Mouse (Mus musculus) MEL (cell line): ENCODE results near the gene 5730455P16Rik.
"Not testable (repeated sequence)": the region's sequence is repeated elsewhere in the genome, so short reads cannot be mapped to it uniquely, and the experiment has no call there.

Experiments
- CHD1 ChIP-seq: IDR thresholded peaks from 2 replicates; pipeline ENCODE4 v1.6.1; 2012; ENCODE audit warnings: low read depth, mild to moderate bottlenecking, inconsistent platforms, low read length, improper control_type of control experiment
- CTCF ChIP-seq, 3 experiments: IDR thresholded peaks in 2 of 3; conservative IDR thresholded peaks in 1 of 3; 2 replicates each; pipeline ENCODE4 v1.5.1; 2011 to 2012; ENCODE audit warnings: low read length in 3 of 3, low read depth in 2 of 3, mild to moderate bottlenecking in 2 of 3, improper control_type of control experiment in 1 of 3, inconsistent platforms in 1 of 3, mixed read lengths in 1 of 3, moderate library complexity in 1 of 3; ENCODE audit not compliant: control insufficient read depth in 1 of 3, insufficient read depth in 1 of 3, poor library complexity in 1 of 3, severe bottlenecking in 1 of 3
- E2F4 ChIP-seq: IDR thresholded peaks from 2 replicates; pipeline ENCODE4 v1.6.1; 2011; ENCODE audit warnings: low read depth, low read length, improper control_type of control experiment, borderline replicate concordance
- GABPA ChIP-seq: IDR thresholded peaks from 2 replicates; pipeline ENCODE4 v1.6.1; 2012; ENCODE audit warnings: low read depth, mild to moderate bottlenecking, inconsistent platforms, low read length, improper control_type of control experiment, moderate library complexity
- POLR2A ChIP-seq, 2 experiments: IDR thresholded peaks; 2 replicates each; pipeline ENCODE4 v1.6.1; 2011 to 2012; ENCODE audit warnings: low read length in 2 of 2, mild to moderate bottlenecking in 2 of 2, control low read depth in 1 of 2, improper control_type of control experiment in 1 of 2, low read depth in 1 of 2, moderate library complexity in 1 of 2; ENCODE audit not compliant: control insufficient read depth in 1 of 2, insufficient read depth in 1 of 2, poor library complexity in 1 of 2
- TAL1 ChIP-seq: IDR thresholded peaks from 2 replicates; pipeline ENCODE4 v1.6.1; 2012; ENCODE audit warnings: mild to moderate bottlenecking, inconsistent platforms, low read length, moderate library complexity, mixed read lengths

DNA sequence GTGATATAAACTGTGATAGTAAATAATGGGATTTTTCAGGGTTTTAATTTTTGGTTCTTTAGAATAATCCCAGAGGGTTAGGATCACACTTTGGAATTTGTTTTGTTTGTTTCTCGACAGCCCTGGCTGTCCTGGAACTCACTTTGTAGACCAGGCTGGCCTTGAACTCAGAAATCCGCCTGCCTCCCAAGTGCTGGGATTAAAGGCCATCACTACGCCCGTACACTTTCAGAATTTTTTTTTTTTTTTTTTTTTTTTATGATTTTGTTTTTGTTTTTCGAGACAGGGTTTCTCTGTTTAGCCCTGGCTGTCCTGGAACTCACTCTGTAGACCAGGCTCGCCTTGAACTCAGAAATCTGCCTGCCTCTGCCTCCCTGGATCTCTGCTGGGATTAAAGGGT, 30.0 kb upstream of the 5730455P16Rik start:
- TF ChIP-seq CTCF (IDR thresholded peaks at IDR 0.05 in 2 of 3, conservative IDR thresholded peaks at IDR 0.05 in 1 of 3; ENCODE audit: control insufficient read depth in 1 of 3, insufficient read depth in 1 of 3, low read depth in 2 of 3, low read length in 3 of 3, poor library complexity in 1 of 3, severe bottlenecking in 1 of 3); TAL1; E2F4; GABPA; CHD1: not testable (repeated sequence)
- TF ChIP-seq POLR2A (IDR thresholded peaks at IDR 0.05; ENCODE audit: control insufficient read depth in 1 of 2, insufficient read depth in 1 of 2, low read depth in 1 of 2, low read length in 2 of 2, poor library complexity in 1 of 2), result peak in 1 of 2 experiments; percentile 51; a peak in 2 of 4 replicates
